Mouse (Mus musculus) ovary, adult 2 months (tissue): Measurements from ENCODE around the gene Gm6685. TPM values are rescaled to one million over a fixed set of nuclear protein-coding genes. Genes with fewer than 3 reads are reported as not detected.

Experiments
- polyA plus RNA-seq: library from polyadenylated mRNA; depleted of rRNA; stranded (reverse); fragments of >200 nt; gene quantifications from 2 replicates; pipeline ENCODE4 v1.2.3, GENCODE M21; 2012; rRNA removed

Gm6685 gene
- polyA plus RNA-seq = 0.96 and 1.3 TPM in 2 replicates

DNA sequence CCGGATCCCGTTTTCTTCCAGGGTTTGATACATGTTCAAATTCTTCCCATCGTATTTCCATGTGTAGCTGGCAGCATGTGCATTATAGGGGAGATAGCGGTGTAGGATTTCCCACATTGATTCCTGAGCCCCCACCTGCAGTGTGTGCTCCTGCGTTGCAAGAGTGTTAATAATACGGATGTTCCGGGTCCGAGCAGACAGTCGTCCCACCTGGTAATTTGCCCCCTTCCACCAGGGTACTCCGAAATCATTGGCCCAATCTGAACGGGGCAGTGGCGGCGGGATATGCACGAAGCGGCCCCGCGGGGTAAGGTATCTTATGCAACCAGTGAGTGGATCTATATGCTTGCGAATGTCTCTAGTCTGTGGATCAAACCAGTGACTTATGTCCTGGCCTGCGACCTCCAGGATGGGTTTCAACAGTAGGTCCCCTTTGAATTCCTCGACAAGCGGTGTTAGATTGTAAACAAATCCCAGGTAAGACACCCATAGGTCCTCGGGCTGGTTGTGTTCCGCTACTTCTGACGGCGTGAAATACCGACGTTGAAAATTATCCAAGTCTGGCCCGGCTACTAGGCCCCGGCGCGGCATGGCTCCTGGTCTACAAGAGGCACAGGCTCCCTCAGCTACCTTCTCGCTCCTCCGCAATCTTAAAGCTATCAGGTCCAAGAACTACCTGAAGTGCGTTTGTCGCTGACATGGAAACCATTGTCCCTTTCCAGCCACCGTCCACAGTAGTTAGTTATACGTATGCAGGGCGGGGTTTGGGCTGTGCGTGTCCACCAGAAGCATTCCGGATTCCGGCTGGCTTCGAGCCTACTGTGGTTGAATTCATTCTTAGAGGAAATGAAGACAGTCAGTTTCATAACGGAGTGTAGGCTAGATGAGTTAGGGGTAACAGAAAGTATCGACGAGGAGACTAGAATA is at the start of gene Gm6685:
TSS of gene Gm6685 (minus strand) at position 644 of the 927 bp plus-strand sequence.

Other genes starting within 250 kb of the Gm6685 start
- gene Ccdc85a, start 244.5 kb upstream of the Gm6685 start, polyA plus RNA-seq = 1.8 and 2.0 TPM in 2 replicates